Mouse (Mus musculus) MEL (cell line): Measurements from ENCODE around the gene Mrln. TPM values are rescaled to one million over a fixed set of nuclear protein-coding genes. Genes with fewer than 3 reads are reported as not detected.

Experiments used
- DNase-seq: peaks from one replicate; pipeline ENCODE4 v3.0.0; 2011; ENCODE audit warnings: low read depth, low spot score
- H3K27ac ChIP-seq: 2 replicates; pipeline ENCODE4 v1.5.1; 2012; ENCODE audit warnings: low read depth, mild to moderate bottlenecking, control low read depth, low read length, moderate library complexity; ENCODE audit not compliant: control insufficient read depth
- H3K27me3 ChIP-seq, 2 experiments: fragments of 150-350 bp in 1 of 2; sonication (generic) in 1 of 2; 2 replicates each; pipeline ENCODE4 v1.6.1; 2012; ENCODE audit warnings: low read length in 2 of 2, mild to moderate bottlenecking in 2 of 2, improper control_type of control experiment in 1 of 2, moderate library complexity in 1 of 2; ENCODE audit not compliant: insufficient read depth in 2 of 2, control insufficient read depth in 1 of 2
- H3K36me3 ChIP-seq, 2 experiments: 2 replicates each; pipeline ENCODE4 v1.6.1; 2012 to 2014; ENCODE audit warnings: low read length in 2 of 2, improper control_type of control experiment in 1 of 2, inconsistent platforms in 1 of 2, mild to moderate bottlenecking in 1 of 2; ENCODE audit not compliant: insufficient read depth in 2 of 2, control insufficient read depth in 1 of 2
- H3K4me1 ChIP-seq, 2 experiments: fragments of 150-350 bp in 1 of 2; sonication (generic) in 1 of 2; 2 replicates each; pipeline ENCODE4 v1.6.1; 2012; ENCODE audit warnings: low read length in 2 of 2, improper control_type of control experiment in 1 of 2, mild to moderate bottlenecking in 1 of 2; ENCODE audit not compliant: insufficient read depth in 2 of 2, control insufficient read depth in 1 of 2
- H3K4me3 ChIP-seq, 2 experiments: fragments of 150-350 bp in 1 of 2; sonication (generic) in 1 of 2; 2 replicates each; pipeline ENCODE4 v1.5.1; 2012; ENCODE audit warnings: low read depth in 2 of 2, low read length in 2 of 2, mild to moderate bottlenecking in 2 of 2, moderate library complexity in 2 of 2, control low read depth in 1 of 2, improper control_type of control experiment in 1 of 2; ENCODE audit not compliant: control insufficient read depth in 1 of 2, insufficient read depth in 1 of 2
- H3K79me2 ChIP-seq: 2 replicates; pipeline ENCODE4 v1.6.1; 2012; ENCODE audit warnings: mild to moderate bottlenecking, low read length, moderate library complexity; ENCODE audit not compliant: control insufficient read depth, poor library complexity, insufficient read depth
- H3K9ac ChIP-seq: 2 replicates; pipeline ENCODE4 v1.6.1; 2012; ENCODE audit warnings: low read depth, mild to moderate bottlenecking, control low read depth, low read length, moderate library complexity; ENCODE audit not compliant: control insufficient read depth, poor library complexity, severe bottlenecking
- H3K9me3 ChIP-seq: fragments of 150-350 bp; sonication (generic); replicated peaks from 2 replicates; pipeline ENCODE4 v1.6.1; 2012; ENCODE audit warnings: mild to moderate bottlenecking, low read length, improper control_type of control experiment, moderate library complexity; ENCODE audit not compliant: insufficient read depth
- BHLHE40 ChIP-seq: IDR thresholded peaks from 2 replicates; pipeline ENCODE4 v1.6.1; 2012; ENCODE audit warnings: low read depth, mild to moderate bottlenecking, inconsistent platforms, low read length, improper control_type of control experiment, borderline replicate concordance
- CHD1 ChIP-seq: IDR thresholded peaks from 2 replicates; pipeline ENCODE4 v1.6.1; 2012; ENCODE audit warnings: low read depth, mild to moderate bottlenecking, inconsistent platforms, low read length, improper control_type of control experiment
- CTCF ChIP-seq, 3 experiments: IDR thresholded peaks in 2 of 3; conservative IDR thresholded peaks in 1 of 3; 2 replicates each; pipeline ENCODE4 v1.5.1; 2011 to 2012; ENCODE audit warnings: low read length in 3 of 3, low read depth in 2 of 3, mild to moderate bottlenecking in 2 of 3, improper control_type of control experiment in 1 of 3, inconsistent platforms in 1 of 3, mixed read lengths in 1 of 3, moderate library complexity in 1 of 3; ENCODE audit not compliant: control insufficient read depth in 1 of 3, insufficient read depth in 1 of 3, poor library complexity in 1 of 3, severe bottlenecking in 1 of 3
- ETS1 ChIP-seq: IDR thresholded peaks from 2 replicates; pipeline ENCODE4 v1.6.1; 2012; ENCODE audit warnings: low read depth, mild to moderate bottlenecking, inconsistent platforms, low read length, improper control_type of control experiment, moderate library complexity
- GABPA ChIP-seq: IDR thresholded peaks from 2 replicates; pipeline ENCODE4 v1.6.1; 2012; ENCODE audit warnings: low read depth, mild to moderate bottlenecking, inconsistent platforms, low read length, improper control_type of control experiment, moderate library complexity
- GATA1 ChIP-seq: IDR thresholded peaks from 2 replicates; pipeline ENCODE4 v1.6.1; 2011; ENCODE audit warnings: low read depth, low read length, improper control_type of control experiment
- HCFC1 ChIP-seq: IDR thresholded peaks from 2 replicates; pipeline ENCODE4 v1.6.1; 2012; ENCODE audit warnings: low read depth, mild to moderate bottlenecking, inconsistent platforms, low read length, improper control_type of control experiment, moderate library complexity
- KAT2A ChIP-seq: conservative IDR thresholded peaks from 2 replicates; pipeline ENCODE4 v1.6.1; 2012; ENCODE audit warnings: low read depth, low read length, improper control_type of control experiment, inconsistent platforms
- MAFK ChIP-seq: IDR thresholded peaks from 2 replicates; pipeline ENCODE4 v1.6.1; 2011; ENCODE audit warnings: low read depth, mild to moderate bottlenecking, low read length, improper control_type of control experiment, borderline replicate concordance
- MAX ChIP-seq: IDR thresholded peaks from 2 replicates; pipeline ENCODE4 v1.6.1; 2011; ENCODE audit warnings: low read length, improper control_type of control experiment
- MAZ ChIP-seq: IDR thresholded peaks from 2 replicates; pipeline ENCODE4 v1.6.1; 2012; ENCODE audit warnings: low read depth, mild to moderate bottlenecking, inconsistent platforms, low read length, improper control_type of control experiment
- MEF2A ChIP-seq: IDR thresholded peaks from 2 replicates; pipeline ENCODE4 v1.6.1; 2014; ENCODE audit warnings: low read depth, mild to moderate bottlenecking, inconsistent platforms, low read length, improper control_type of control experiment; ENCODE audit not compliant: poor library complexity, insufficient replicate concordance, severe bottlenecking; ENCODE audit errors: extremely low read depth
- MYC ChIP-seq: IDR thresholded peaks from 2 replicates; pipeline ENCODE4 v1.6.1; 2011; ENCODE audit warnings: low read depth, mild to moderate bottlenecking, low read length, improper control_type of control experiment, moderate library complexity
- POLR2A ChIP-seq, 2 experiments: IDR thresholded peaks; 2 replicates each; pipeline ENCODE4 v1.6.1; 2011 to 2012; ENCODE audit warnings: low read length in 2 of 2, mild to moderate bottlenecking in 2 of 2, control low read depth in 1 of 2, improper control_type of control experiment in 1 of 2, low read depth in 1 of 2, moderate library complexity in 1 of 2; ENCODE audit not compliant: control insufficient read depth in 1 of 2, insufficient read depth in 1 of 2, poor library complexity in 1 of 2
- POLR2AphosphoS2 ChIP-seq: IDR thresholded peaks from 2 replicates; pipeline ENCODE4 v1.6.1; 2011; ENCODE audit warnings: low read length, improper control_type of control experiment
- POLR2AphosphoS5 ChIP-seq: IDR thresholded peaks from 2 replicates; pipeline ENCODE4 v1.6.1; 2012; ENCODE audit warnings: low read depth, borderline replicate concordance, mild to moderate bottlenecking, inconsistent platforms, low read length, moderate library complexity, mixed read lengths
- RAD21 ChIP-seq: IDR thresholded peaks from 2 replicates; pipeline ENCODE4 v1.6.1; 2011; ENCODE audit warnings: mild to moderate bottlenecking, low read depth, low read length, improper control_type of control experiment
- RCOR1 ChIP-seq: IDR thresholded peaks from 2 replicates; pipeline ENCODE4 v1.6.1; 2012; ENCODE audit warnings: low read depth, mild to moderate bottlenecking, inconsistent platforms, low read length, improper control_type of control experiment
- SIN3A ChIP-seq: IDR thresholded peaks from 2 replicates; pipeline ENCODE4 v1.6.1; 2012; ENCODE audit warnings: low read length, improper control_type of control experiment, inconsistent platforms
- TBP ChIP-seq: IDR thresholded peaks from 2 replicates; pipeline ENCODE4 v1.8.0; 2011; ENCODE audit warnings: low read depth, low read length, improper control_type of control experiment
- TCF12 ChIP-seq: IDR thresholded peaks from 2 replicates; pipeline ENCODE4 v1.6.1; 2014; ENCODE audit warnings: low read depth, mild to moderate bottlenecking, inconsistent platforms, low read length, improper control_type of control experiment, moderate library complexity
- ZC3H11A ChIP-seq: IDR thresholded peaks from 2 replicates; pipeline ENCODE4 v1.6.1; 2012; ENCODE audit warnings: low read depth, mild to moderate bottlenecking, inconsistent platforms, low read length, improper control_type of control experiment
- ZKSCAN1 ChIP-seq: IDR thresholded peaks from 2 replicates; pipeline ENCODE4 v1.6.1; 2012; ENCODE audit warnings: low read depth, mild to moderate bottlenecking, inconsistent platforms, low read length, improper control_type of control experiment, moderate library complexity
- ZMIZ1 ChIP-seq: IDR thresholded peaks from 2 replicates; pipeline ENCODE4 v1.6.1; 2012; ENCODE audit warnings: low read depth, mild to moderate bottlenecking, inconsistent platforms, low read length, improper control_type of control experiment, moderate library complexity
- polyA plus RNA-seq, 2 experiments: library from polyadenylated mRNA; stranded (reverse) in 1 of 2; unstranded in 1 of 2; fragments of >175 nt in 1 of 2; fragments of >200 nt in 1 of 2; gene quantifications; 2 replicates each; pipeline versions ENCODE4 v1.2.1 to v1.2.4; 2012; ENCODE audit warnings: low replicate concordance in 2 of 2, low read depth in 1 of 2; ENCODE audit not compliant: insufficient read length in 2 of 2, insufficient read depth in 1 of 2, missing spikeins in 1 of 2
- total RNA-seq: library from RNA; depleted of rRNA; stranded (reverse); fragments of 300-350 nt; gene quantifications from 2 replicates; pipeline ENCODE4 v1.2.3, GENCODE M21; 2012

Gene Mrln
- total and polyA plus RNA-seq, 3 experiments = not detected

DNA sequence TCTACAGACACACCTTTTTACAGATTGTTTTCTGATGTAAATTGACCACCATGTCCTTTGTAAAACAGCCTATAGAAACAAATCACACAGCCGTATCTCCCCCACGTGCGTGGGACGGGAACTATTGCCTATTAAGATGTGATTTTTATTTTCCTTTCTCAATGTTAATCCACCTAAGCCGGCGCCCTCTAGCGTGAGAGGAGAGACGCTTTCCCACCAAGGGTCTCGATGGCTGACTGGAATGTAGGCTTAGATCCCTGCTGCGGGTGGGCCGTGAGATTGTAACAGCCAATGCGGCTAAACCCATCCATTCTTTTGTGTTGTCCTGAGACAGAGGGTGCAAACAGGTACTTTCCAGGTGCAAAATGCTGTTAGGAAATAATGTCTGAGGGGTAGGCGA is 14.6 kb upstream of the Mrln start:
- H3K9me3 ChIP-seq = no peaks in the 10 kb centered on the region
- H3K9ac ChIP-seq = no peak overlapping the region
- peaks cover 0 to 6% of the 10 kb centered on the region in 2 experiments; a peak in 2 of 4 replicates for H3K4me1 ChIP-seq
- TF ChIP-seq ZC3H11A (no peak), GABPA (no peak), CTCF (IDR thresholded peaks at IDR 0.05 in 2 of 3, conservative IDR thresholded peaks at IDR 0.05 in 1 of 3; ENCODE audit: control insufficient read depth in 1 of 3, insufficient read depth in 1 of 3, low read depth in 2 of 3, low read length in 3 of 3, poor library complexity in 1 of 3, severe bottlenecking in 1 of 3) (peak in 1 of 3 experiments; percentile 29; a peak in 2 of 6 replicates), GATA1 (no peak), ETS1 (no peak)
- no peaks in the 10 kb centered on the region for H3K79me2 ChIP-seq
- DNase-seq = no peak
- peaks cover 3 to 6% of the 10 kb centered on the region in 2 experiments for H3K36me3 ChIP-seq
- H3K27ac ChIP-seq = no peak overlapping the region
- H3K4me3 ChIP-seq = no peak overlapping the region
- H3K27me3 ChIP-seq = no peaks in the 10 kb centered on the region

DNA sequence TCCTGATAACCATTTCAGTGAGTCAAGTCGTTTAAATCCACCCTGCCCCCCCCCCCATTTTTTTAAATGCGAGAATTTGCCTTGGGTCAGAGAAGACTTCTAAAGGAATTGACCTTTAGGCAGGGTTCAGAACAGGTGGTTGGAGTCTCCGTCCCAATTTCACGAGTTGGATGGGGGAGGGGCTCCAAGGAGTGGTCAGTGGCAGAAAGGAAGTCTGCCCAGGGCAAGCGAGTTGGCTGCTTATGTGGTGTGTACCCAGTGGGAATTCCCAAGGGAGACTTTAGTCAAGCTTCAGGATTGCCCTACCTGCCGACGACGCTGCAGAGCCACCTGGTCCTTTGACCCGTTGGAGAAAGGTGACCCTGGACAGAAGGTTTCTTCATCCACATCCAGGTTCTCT is 10.2 kb upstream of the Mrln start:
- no peak for TF ChIP-seq POLR2AphosphoS2
- TF ChIP-seq MAFK = no peak
- no peak for TF ChIP-seq BHLHE40
- TF ChIP-seq SIN3A = no peak
- no peak for TF ChIP-seq MYC
- no peak for TF ChIP-seq RAD21
- no peak for TF ChIP-seq POLR2A (IDR thresholded peaks at IDR 0.05; ENCODE audit: control insufficient read depth in 1 of 2, insufficient read depth in 1 of 2, low read depth in 1 of 2, low read length in 2 of 2, poor library complexity in 1 of 2)
- H3K9ac ChIP-seq = no peak overlapping the region
- peaks cover 0 to 14% of the 10 kb centered on the region in 2 experiments; a peak in 2 of 4 replicates for H3K36me3 ChIP-seq

DNA sequence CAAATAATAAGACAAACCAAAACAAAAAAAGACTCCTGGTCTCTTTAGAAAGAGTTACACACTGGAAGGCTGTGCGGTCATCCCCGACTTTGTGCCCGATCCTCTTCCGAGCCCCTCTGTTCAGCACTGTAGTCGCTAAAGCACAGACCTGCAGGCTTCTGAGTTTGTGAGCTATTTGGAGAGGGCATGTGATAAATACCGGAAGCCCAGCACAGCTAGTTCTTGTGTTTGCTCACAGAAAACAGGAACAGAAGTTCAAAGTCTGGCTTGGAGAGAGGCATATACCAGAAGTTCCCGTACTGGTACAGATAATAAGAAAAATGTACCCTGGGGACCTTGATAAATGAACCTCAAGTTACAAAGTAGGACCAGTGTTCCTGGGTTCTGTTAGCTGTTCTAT is 9.2 kb upstream of the Mrln start:
- peaks cover 0 to 17% of the 10 kb centered on the region in 2 experiments; a peak in 2 of 4 replicates for H3K4me1 ChIP-seq
- H3K27ac ChIP-seq = peak overlapping the region; percentile 76
- no peaks in the 10 kb centered on the region for H3K79me2 ChIP-seq
- H3K36me3 ChIP-seq = peaks cover 0 to 14% of the 10 kb centered on the region in 2 experiments; a peak in 2 of 4 replicates
- H3K9me3 ChIP-seq = no peaks in the 10 kb centered on the region
- peak; percentile 90 for DNase-seq
- H3K9ac ChIP-seq = peak overlapping the region; percentile 63
- no peaks in the 10 kb centered on the region for H3K27me3 ChIP-seq
- peak overlapping the region; percentile 15 to 38; a peak in 3 of 4 replicates for H3K4me3 ChIP-seq
- TF ChIP-seq MAZ = no peak; the same call in 1 of the 2 replicates
- TF ChIP-seq ZMIZ1 = peak; percentile 52; the same call in 1 of the 2 replicates
- no peak for TF ChIP-seq MEF2A
- TF ChIP-seq POLR2A (IDR thresholded peaks at IDR 0.05; ENCODE audit: control insufficient read depth in 1 of 2, insufficient read depth in 1 of 2, low read depth in 1 of 2, low read length in 2 of 2, poor library complexity in 1 of 2) = peak in 1 of 2 experiments; percentile 25; a peak in 1 of 4 replicates
- TF ChIP-seq CTCF (IDR thresholded peaks at IDR 0.05 in 2 of 3, conservative IDR thresholded peaks at IDR 0.05 in 1 of 3; ENCODE audit: control insufficient read depth in 1 of 3, insufficient read depth in 1 of 3, low read depth in 2 of 3, low read length in 3 of 3, poor library complexity in 1 of 3, severe bottlenecking in 1 of 3) = no peak
- no peak for TF ChIP-seq ZKSCAN1
- no peak for TF ChIP-seq BHLHE40
- TF ChIP-seq TBP = peak; percentile 50; the same call in 1 of the 2 replicates
- TF ChIP-seq POLR2AphosphoS5 = no peak
- TF ChIP-seq RCOR1 = no peak
- TF ChIP-seq SIN3A = peak; percentile 61; the same call in 1 of the 2 replicates
- no peak for TF ChIP-seq KAT2A
- no peak for TF ChIP-seq ZC3H11A
- TF ChIP-seq MAX = peak; percentile 41; the same call in 1 of the 2 replicates
- TF ChIP-seq TCF12 = peak; percentile 50; the same call in 1 of the 2 replicates
- peak; percentile 67 for TF ChIP-seq GATA1
- peak; percentile 62; the same call in 1 of the 2 replicates for TF ChIP-seq HCFC1
- TF ChIP-seq CHD1 = no peak

More for the DNA sequence above, 10.2 kb upstream of the Mrln start:
- Histone ChIP-seq H3K79me2 (no peaks in the 10 kb centered on the region), H3K9me3 (no peaks in the 10 kb centered on the region), H3K27me3 (no peaks in the 10 kb centered on the region), H3K27ac (no peak overlapping the region), H3K4me3 (no peak overlapping the region), H3K4me1 (peaks cover 0 to 17% of the 10 kb centered on the region in 2 experiments; a peak in 2 of 4 replicates)
- DNase-seq = no peak
